ENCODE assay signal across 14 mouse cellular contexts in the genomic region with DNA sequence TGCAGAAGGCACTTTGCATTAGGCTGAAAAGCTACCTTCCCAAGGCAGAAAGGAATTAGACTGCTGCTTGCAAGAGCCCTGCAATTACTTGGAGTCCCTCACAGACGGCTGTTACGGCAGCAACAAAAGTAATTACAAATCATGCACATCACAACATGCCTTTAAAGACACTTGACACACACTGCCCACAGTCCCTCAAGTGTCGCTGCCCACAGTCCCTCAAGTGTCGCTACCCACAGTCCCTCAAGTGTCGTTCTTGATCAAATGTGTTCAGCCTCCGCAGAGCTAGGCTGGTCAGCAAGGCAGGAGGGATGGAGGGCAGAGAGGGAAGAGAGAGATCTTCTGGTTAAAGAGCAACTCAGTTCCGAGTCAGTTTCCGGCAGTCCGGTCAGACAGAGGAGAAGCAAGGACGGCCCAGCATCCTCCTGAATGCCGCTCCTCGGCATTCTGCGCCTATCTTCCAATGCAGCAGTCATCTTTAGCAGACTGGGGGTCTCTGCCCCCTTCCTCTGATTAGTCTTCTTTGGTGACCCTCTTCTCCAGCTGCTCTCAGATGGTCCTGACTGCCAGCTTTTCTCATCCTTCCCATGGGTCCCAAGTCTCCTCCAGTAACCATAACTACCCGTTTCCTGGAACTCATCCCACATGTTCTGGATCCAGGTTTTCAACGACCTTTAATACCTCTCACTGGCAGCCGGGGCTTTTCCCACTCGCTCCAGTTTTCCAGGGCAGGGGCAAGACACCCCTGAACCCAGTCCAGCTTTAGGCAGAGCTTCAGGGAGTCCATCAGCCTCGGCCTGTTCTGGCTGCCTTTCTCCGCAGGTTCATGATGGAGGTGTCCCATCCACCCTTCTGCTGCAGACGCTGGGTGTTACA. TPM values are rescaled to one million over a fixed set of nuclear protein-coding genes. Genes with fewer than 3 reads are reported as not detected.
DNase-seq lines count a peak whose midpoint lies in the region; ATAC-seq and TF ChIP-seq lines count a peak whose summit lies in the region.
"Had no signal": no experiment of that assay in that cellular context is flagged by ENCODE, and none has a peak within 500 bp of the region (broad histone marks: within the 10 kb centered on the region; RNA-seq: fewer than 3 reads in every experiment).

No protein-coding gene starts in this region.

- no peak for DNase-seq in heart, adult 2 months
- DNase-seq in midbrain, postnatal 0 days (ENCODE audit: low spot score): peak; percentile 29
- no peak for DNase-seq in kidney, postnatal 0 days (ENCODE audit: low spot score)
- DNase-seq in thymus, postnatal 4 days: no peak
- DNase-seq in liver, postnatal 0 days: no peak
- DNase-seq: heart, adult 11 months; heart, postnatal 10 days; layer of hippocampus, adult 9-11 months; lung, postnatal 36 days; thymus, postnatal 25 days had no signal

- TF ChIP-seq CTCF in heart, adult 2 months (IDR thresholded peaks at IDR 0.05): no peak
- no peak for TF ChIP-seq CTCF in midbrain, postnatal 0 days (IDR thresholded peaks at IDR 0.05)
- no peak for TF ChIP-seq CTCF in kidney, postnatal 0 days (IDR thresholded peaks at IDR 0.05; ENCODE audit: low read depth)
- no peak for TF ChIP-seq CTCF in liver, postnatal 0 days (IDR thresholded peaks at IDR 0.05; ENCODE audit: low read depth)

- no peaks in the 10 kb centered on the region for H3K9me3 ChIP-seq in heart, embryonic 13.5 days
- no peaks in the 10 kb centered on the region for H3K9me3 ChIP-seq in midbrain, postnatal 0 days (ENCODE audit: low read length)
- H3K9me3 ChIP-seq in midbrain, embryonic 16.5 days (replicated peaks; ENCODE audit: control insufficient read depth, low read length, poor library complexity, severe bottlenecking): no peaks in the 10 kb centered on the region
- H3K9me3 ChIP-seq in kidney, postnatal 0 days (replicated peaks; ENCODE audit: low read length): no peaks in the 10 kb centered on the region
- H3K9me3 ChIP-seq in liver, postnatal 0 days (ENCODE audit: low read length): no peaks in the 10 kb centered on the region
- H3K9me3 ChIP-seq: liver, embryonic 15.5 days; midbrain, embryonic 10.5 days had no signal

- peaks cover 7% of the 10 kb centered on the region for H3K36me3 ChIP-seq in heart, embryonic 13.5 days
- peaks cover 5% of the 10 kb centered on the region for H3K36me3 ChIP-seq in heart, adult 2 months (ENCODE audit: control insufficient read depth, insufficient read depth, low read length)
- H3K36me3 ChIP-seq in midbrain, postnatal 0 days (ENCODE audit: insufficient read depth, low read length): no peaks in the 10 kb centered on the region
- no peaks in the 10 kb centered on the region for H3K36me3 ChIP-seq in midbrain, embryonic 16.5 days (ENCODE audit: control insufficient read depth, insufficient read depth, low read length)
- no peaks in the 10 kb centered on the region for H3K36me3 ChIP-seq in kidney, postnatal 0 days (ENCODE audit: insufficient read depth, low read length)
- H3K36me3 ChIP-seq in liver, postnatal 0 days (replicated peaks; ENCODE audit: insufficient read depth, low read length): no peaks in the 10 kb centered on the region
- H3K36me3 ChIP-seq: liver, embryonic 15.5 days; midbrain, embryonic 10.5 days had no signal

- intact Hi-C loops in heart, adult 2 months (cut with DNase I): loop anchor here (2.0 kb wide), 1 partner anchor 14 kb away; no protein-coding TSS in a partner anchor

- no peak for TF ChIP-seq EP300 in heart, adult 2 months (IDR thresholded peaks at IDR 0.05; ENCODE audit: insufficient read depth, low read depth, low read length)
- no peak for TF ChIP-seq EP300 in liver, postnatal 0 days (IDR thresholded peaks at IDR 0.05; ENCODE audit: low read depth)

- H3K27ac ChIP-seq in heart, embryonic 13.5 days (replicated peaks): no peak overlapping the region
- H3K27ac ChIP-seq in heart, adult 2 months: no peak overlapping the region
- no peak overlapping the region for H3K27ac ChIP-seq in midbrain, postnatal 0 days (ENCODE audit: low read depth, low read length)
- no peak overlapping the region for H3K27ac ChIP-seq in midbrain, embryonic 16.5 days (ENCODE audit: low read length)
- H3K27ac ChIP-seq in kidney, postnatal 0 days: peak overlapping the region; percentile 36; the same call in 1 of the 2 replicates
- no peak overlapping the region for H3K27ac ChIP-seq in liver, postnatal 0 days (ENCODE audit: low read depth)
- H3K27ac ChIP-seq: liver, embryonic 15.5 days; midbrain, embryonic 10.5 days had no signal

- WGBS in heart, embryonic 13.5 days: 64% methylated on average over 20 of the region's 20 CpGs
- WGBS in heart, adult 2 months: 65% methylated on average over 20 of the region's 20 CpGs
- WGBS in midbrain, postnatal 0 days: 71% methylated on average over 20 of the region's 20 CpGs
- 68% methylated on average over 20 of the region's 20 CpGs for WGBS in midbrain, embryonic 16.5 days
- WGBS in kidney, postnatal 0 days: 49% methylated on average over 20 of the region's 20 CpGs
- WGBS in liver, postnatal 0 days (ENCODE audit: insufficient replicate concordance): 81% methylated on average over 20 of the region's 20 CpGs

- H3K9ac ChIP-seq in heart, embryonic 13.5 days: peak overlapping the region; percentile 47; the same call in 1 of the 2 replicates
- no peak overlapping the region for H3K9ac ChIP-seq in heart, adult 2 months (ENCODE audit: low read depth, low read length)
- 0 out of 2 replicates have a peak overlapping the region, but pooled peaks have one; percentile 13 for H3K9ac ChIP-seq in midbrain, postnatal 0 days (replicated peaks; ENCODE audit: low read length, poor library complexity, severe bottlenecking)
- no peak overlapping the region for H3K9ac ChIP-seq in midbrain, embryonic 16.5 days (ENCODE audit: low read depth, low read length)
- H3K9ac ChIP-seq in kidney, postnatal 0 days (ENCODE audit: low read depth, low read length): no peak overlapping the region
- H3K9ac ChIP-seq in liver, postnatal 0 days (replicated peaks): no peak overlapping the region
- H3K9ac ChIP-seq: liver, embryonic 15.5 days had no signal

- no peak for TF ChIP-seq POLR2A in heart, adult 2 months (IDR thresholded peaks at IDR 0.05; ENCODE audit: insufficient read depth, low read depth, low read length)

- H3K4me3 ChIP-seq in heart, embryonic 13.5 days: no peak overlapping the region
- H3K4me3 ChIP-seq in heart, adult 2 months: no peak overlapping the region
- no peak overlapping the region for H3K4me3 ChIP-seq in midbrain, postnatal 0 days (ENCODE audit: low read depth, low read length)
- no peak overlapping the region for H3K4me3 ChIP-seq in midbrain, embryonic 16.5 days (ENCODE audit: low read depth, low read length)
- H3K4me3 ChIP-seq in kidney, postnatal 0 days (replicated peaks; ENCODE audit: low read depth, low read length): no peak overlapping the region
- H3K4me3 ChIP-seq in liver, postnatal 0 days (ENCODE audit: low read depth, low read length): no peak overlapping the region
- H3K4me3 ChIP-seq: liver, embryonic 15.5 days; midbrain, embryonic 10.5 days had no signal

- no peak for ATAC-seq in heart, embryonic 13.5 days (ENCODE audit: extremely low read depth, insufficient number of reproducible peaks, low FRiP score, low TSS enrichment)
- ATAC-seq in midbrain, postnatal 0 days (ENCODE audit: low FRiP score): no peak
- no peak for ATAC-seq in midbrain, embryonic 16.5 days
- no peak for ATAC-seq in kidney, postnatal 0 days (replicated peaks; ENCODE audit: low FRiP score, low read depth)
- ATAC-seq in liver, postnatal 0 days: no peak

- peaks cover 61% of the 10 kb centered on the region for H3K4me1 ChIP-seq in heart, embryonic 13.5 days
- peaks cover 6% of the 10 kb centered on the region for H3K4me1 ChIP-seq in heart, adult 2 months (ENCODE audit: control insufficient read depth, insufficient read depth, low read length)
- 0 out of 2 replicates have a peak, but pooled peaks cover under 1% of the 10 kb centered on the region for H3K4me1 ChIP-seq in midbrain, postnatal 0 days (ENCODE audit: insufficient read depth, low read length)
- H3K4me1 ChIP-seq in midbrain, embryonic 16.5 days (ENCODE audit: control insufficient read depth, insufficient read depth, low read length): no peaks in the 10 kb centered on the region
- peaks cover 26% of the 10 kb centered on the region for H3K4me1 ChIP-seq in kidney, postnatal 0 days (replicated peaks; ENCODE audit: insufficient read depth, low read length)
- no peaks in the 10 kb centered on the region for H3K4me1 ChIP-seq in liver, postnatal 0 days (ENCODE audit: insufficient read depth)
- H3K4me1 ChIP-seq: liver, embryonic 15.5 days had no signal

- H3K79me2 ChIP-seq in heart, adult 2 months (replicated peaks; ENCODE audit: control insufficient read depth, insufficient read depth, low read length): peaks cover 11% of the 10 kb centered on the region

- H3K4me2 ChIP-seq in heart, embryonic 13.5 days: 0 out of 2 replicates have a peak overlapping the region, but pooled peaks have one; percentile 5
- H3K4me2 ChIP-seq in midbrain, postnatal 0 days (ENCODE audit: low read depth, low read length, poor library complexity, severe bottlenecking): no peak overlapping the region
- no peak overlapping the region for H3K4me2 ChIP-seq in midbrain, embryonic 16.5 days (ENCODE audit: low read length)
- no peak overlapping the region for H3K4me2 ChIP-seq in kidney, postnatal 0 days (ENCODE audit: low read length)
- H3K4me2 ChIP-seq in liver, postnatal 0 days (ENCODE audit: low read depth, low read length): no peak overlapping the region
- H3K4me2 ChIP-seq: liver, embryonic 15.5 days had no signal

- H3K27me3 ChIP-seq in heart, embryonic 13.5 days (replicated peaks): no peaks in the 10 kb centered on the region
- H3K27me3 ChIP-seq in heart, adult 2 months (ENCODE audit: control insufficient read depth, insufficient read depth, low read length): no peaks in the 10 kb centered on the region
- no peaks in the 10 kb centered on the region for H3K27me3 ChIP-seq in midbrain, postnatal 0 days (ENCODE audit: insufficient read depth, low read length)
- H3K27me3 ChIP-seq in midbrain, embryonic 16.5 days (ENCODE audit: control insufficient read depth, insufficient read depth, low read depth, low read length): no peaks in the 10 kb centered on the region
- no peaks in the 10 kb centered on the region for H3K27me3 ChIP-seq in kidney, postnatal 0 days (ENCODE audit: insufficient read depth, low read length)
- no peaks in the 10 kb centered on the region for H3K27me3 ChIP-seq in liver, postnatal 0 days (ENCODE audit: insufficient read depth, low read length)
- H3K27me3 ChIP-seq: liver, embryonic 15.5 days had no signal

RNA-seq across cellular contexts. Expression of gene Wwc2, which starts 23.4 kb away (rescaled TPM):
- polyA plus RNA-seq in heart, embryonic 13.5 days (2015; fragmentation: Nextera tagmentation; extraction: Ambion mirVana): 10.6 and 11.1 TPM in 2 replicates
- total RNA-seq in heart, adult 2 months (2021): 10 to 100 TPM; 25.2 to 26.9 TPM
- polyA plus RNA-seq in heart, adult 2 months (2012; rRNA removed): 8.3 and 11.0 TPM in 2 replicates
- 9.6 and 10.1 TPM in 2 replicates for total RNA-seq in midbrain, postnatal 0 days (2014; rRNA removed)
- 4.0 and 4.5 TPM in 2 replicates for polyA plus RNA-seq in midbrain, postnatal 0 days (2015; fragmentation: Nextera tagmentation; extraction: Ambion mirVana)
- polyA plus RNA-seq in midbrain, embryonic 16.5 days (2015; fragmentation: Nextera tagmentation; extraction: Ambion mirVana): 4.3 and 4.7 TPM in 2 replicates
- polyA plus RNA-seq in kidney, postnatal 0 days (2015; fragmentation: Nextera tagmentation; extraction: Ambion mirVana): 18.3 and 19.5 TPM in 2 replicates
- 1.8 TPM in 2 replicates for polyA plus RNA-seq in liver, postnatal 0 days (2015; fragmentation: Nextera tagmentation; extraction: Ambion mirVana)

Comparison
In these comparisons a context has a peak if more than half of its experiments do, and no peak if none do; other contexts are left out.
1. H3K9ac ChIP-seq: peak in heart, embryonic 13.5 days (single experiment) and midbrain, postnatal 0 days (single experiment); none in heart, adult 2 months (single experiment), midbrain, embryonic 16.5 days (single experiment), kidney, postnatal 0 days (single experiment) and liver, postnatal 0 days (single experiment).